Mouse (Mus musculus) CD4-positive, CD25-positive, alpha-beta regulatory T cell, adult 9 weeks (primary cell): ENCODE results near the gene Tdo2. TPM values are rescaled to one million over a fixed set of nuclear protein-coding genes. Genes with fewer than 3 reads are reported as not detected.

Experiments used
- polyA plus RNA-seq: library from polyadenylated mRNA; unstranded; fragments of 100-300 nt; shearing (Covaris generic); gene quantifications from one replicate; pipeline ENCODE4 v1.2.1, GENCODE M21; 2017

Tdo2 gene
- 0.74 TPM for polyA plus RNA-seq

GRCm38 (mm10) chr3:81976102-81976501 lies at the start of gene Tdo2:
Tdo2 (minus strand) TSS chr3:81976202.

GRCm38 (mm10) chr3:81981990-81982389 lies 6.0 kb upstream of the Tdo2 start, which contains the start of gene Asic5:
Asic5 (plus strand) TSS chr3:81982290.

GRCm38 (mm10) chr3:81932141-81933101 lies 43.6 kb downstream of the Tdo2 start, which contains the start of gene Ctso:
Ctso (plus strand) TSS chr3:81932601.

Other genes starting within 250 kb of the Tdo2 start
- 86.9 TPM for gene Ctso, start 43.6 kb downstream of the Tdo2 start, polyA plus RNA-seq
- not detected for gene Asic5, start 6.1 kb upstream of the Tdo2 start, polyA plus RNA-seq
- 4.7 TPM for gene Gucy1b1, start 98.5 kb upstream of the Tdo2 start, polyA plus RNA-seq
- gene Gucy1a1, start 169.6 kb upstream of the Tdo2 start, polyA plus RNA-seq, result 17.0 TPM